Mouse (Mus musculus) intestine, embryonic 15.5 days (tissue): Measurements from ENCODE around the gene B3gntl1. TPM values are rescaled to one million over a fixed set of nuclear protein-coding genes. Genes with fewer than 3 reads are reported as not detected.
A peak's percentile ranks its signal among the peaks of the same experiment; 100 is the strongest.

Experiments used
- ATAC-seq: fragments of 200-750 bp; cut with Nextera tagmentation; 2 replicates; pipeline ENCODE4 v1.8.0; 2017; ENCODE audit warnings: moderate TSS enrichment, moderate library complexity
- H3K27ac ChIP-seq: fragments of 300-500 bp; sonication (generic); 2 replicates; pipeline ENCODE4 v1.5.1; 2015; ENCODE audit warnings: mild to moderate bottlenecking, inconsistent platforms
- H3K27me3 ChIP-seq: fragments of 300-500 bp; sonication (generic); replicated peaks from 2 replicates; pipeline ENCODE4 v1.6.1; 2015; ENCODE audit warnings: inconsistent platforms
- H3K36me3 ChIP-seq: fragments of 300-500 bp; sonication (generic); 2 replicates; pipeline ENCODE4 v1.6.1; 2015; ENCODE audit warnings: inconsistent platforms
- H3K4me1 ChIP-seq: fragments of 300-500 bp; sonication (generic); replicated peaks from 2 replicates; pipeline ENCODE4 v1.6.1; 2015; ENCODE audit warnings: inconsistent platforms
- H3K4me2 ChIP-seq: fragments of 300-500 bp; sonication (generic); replicated peaks from 2 replicates; pipeline ENCODE4 v1.6.1; 2015; ENCODE audit warnings: mild to moderate bottlenecking, inconsistent platforms
- H3K4me3 ChIP-seq: fragments of 300-500 bp; sonication (generic); replicated peaks from 2 replicates; pipeline ENCODE4 v1.5.1; 2015; ENCODE audit warnings: inconsistent platforms
- H3K9ac ChIP-seq: fragments of 300-500 bp; sonication (generic); 2 replicates; pipeline ENCODE4 v1.6.1; 2015; ENCODE audit warnings: inconsistent platforms
- H3K9me3 ChIP-seq: fragments of 300-500 bp; sonication (generic); 2 replicates; pipeline ENCODE4 v1.6.1; 2016; ENCODE audit warnings: inconsistent platforms
- WGBS: fragments of 180-500 bp; shearing (Covaris S2); methylation state at CpG from one replicate; pipeline ENCODE4 v1.1.7; 2015; 5-methylcytosine and 5-hydroxymethylcytosine counted together
- polyA plus RNA-seq: library from polyadenylated mRNA; unstranded; fragments of >200 nt; fragmentation: Nextera tagmentation; extraction: Ambion mirVana; gene quantifications from 2 replicates; pipeline ENCODE4 v1.2.1, GENCODE M21; 2015

Gene B3gntl1
- polyA plus RNA-seq, 1 experiment from 2014 or later: 7.3 TPM

DNA sequence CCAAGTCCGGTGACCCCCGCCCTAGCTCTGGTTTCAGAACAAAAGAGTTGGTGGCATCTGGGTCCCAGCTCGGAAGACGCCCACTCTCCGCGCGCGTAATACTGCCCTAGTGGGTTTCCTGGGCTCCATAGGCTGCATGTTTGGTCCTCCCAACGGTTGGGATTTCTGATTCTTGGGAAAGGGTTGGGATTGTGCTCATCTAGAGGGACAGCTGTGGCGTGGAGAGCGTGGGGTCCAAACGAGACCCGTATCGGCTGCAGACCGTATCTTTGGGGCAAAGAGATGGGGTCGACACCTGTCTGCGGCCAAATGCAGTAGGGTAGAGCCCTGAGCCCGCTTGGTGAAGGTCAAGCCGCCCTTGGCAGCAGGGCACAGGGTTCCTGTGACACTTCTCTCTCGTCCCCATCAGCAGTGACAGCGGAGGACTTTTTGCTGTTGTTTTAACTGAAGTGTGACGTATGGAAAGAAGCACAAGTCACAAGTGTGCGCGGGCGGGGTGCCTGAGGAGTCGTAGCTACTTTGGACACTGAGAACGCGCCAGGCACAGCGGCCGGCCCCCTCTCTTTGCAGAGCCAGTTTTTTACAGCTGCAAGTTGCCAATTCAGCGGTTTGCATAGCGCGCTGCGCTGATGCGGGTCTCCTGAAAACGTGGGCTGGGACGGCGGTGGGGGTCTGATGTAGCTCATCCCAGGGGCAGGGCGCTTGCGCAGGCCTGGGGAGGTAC lies 30.1 kb upstream of the B3gntl1 start:
- under 1% methylated on average over 40 of the region's 40 CpGs for WGBS

DNA sequence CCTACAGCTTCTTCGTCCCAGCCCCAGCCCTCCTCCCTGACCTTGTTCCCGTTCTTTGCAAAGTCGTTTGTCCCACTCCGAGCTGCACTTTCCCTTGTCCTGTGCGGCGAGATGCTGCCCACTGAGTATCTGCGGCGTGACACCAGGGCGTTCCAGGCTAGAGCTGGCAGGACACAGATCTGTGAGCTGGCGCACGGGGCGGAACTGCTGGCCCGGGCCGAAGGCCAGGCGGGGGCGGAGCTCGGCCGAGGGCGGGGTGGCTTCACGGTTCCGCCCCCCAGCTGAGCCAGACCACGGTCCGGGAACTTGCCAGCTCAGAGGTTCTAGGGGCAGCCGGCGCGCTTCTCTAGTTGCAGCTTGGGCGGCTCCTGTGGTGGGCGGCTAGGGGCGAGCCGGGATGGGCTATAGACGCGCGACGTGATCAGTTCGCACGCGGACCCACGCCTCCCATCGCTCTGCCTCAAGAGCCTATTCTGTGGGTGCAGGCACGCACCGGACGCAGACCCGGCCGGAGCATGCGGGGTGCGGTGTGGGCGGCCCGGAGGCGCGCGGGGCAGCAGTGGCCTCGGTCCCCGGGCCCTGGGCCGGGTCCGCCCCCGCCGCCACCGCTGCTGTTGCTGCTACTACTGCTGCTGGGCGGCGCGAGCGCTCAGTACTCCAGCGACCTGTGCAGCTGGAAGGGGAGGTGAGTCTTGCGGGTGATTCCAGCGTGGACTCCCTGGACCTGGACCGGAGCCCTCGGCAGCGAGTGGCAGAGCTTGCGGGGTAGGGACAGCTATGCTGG lies 29.4 kb upstream of the B3gntl1 start:
- Histone ChIP-seq H3K27ac (peak overlapping the region; percentile 84), H3K9me3 (no peaks in the 10 kb centered on the region)
- WGBS: under 1% methylated on average over 68 of the region's 69 CpGs

More for the DNA sequence above, 30.1 kb upstream of the B3gntl1 start:
- Histone ChIP-seq H3K4me2 (peak overlapping the region; percentile 97), H3K27ac (peak overlapping the region; percentile 84), H3K4me3 (peak overlapping the region; percentile 86), H3K4me1 (peaks cover 14% of the 10 kb centered on the region), H3K9ac (peak overlapping the region; percentile 81), H3K9me3 (no peaks in the 10 kb centered on the region), H3K36me3 (no peaks in the 10 kb centered on the region), H3K27me3 (peaks cover 3% of the 10 kb centered on the region; the same call in 1 of the 2 replicates)
- ATAC-seq: peak; percentile 20

DNA sequence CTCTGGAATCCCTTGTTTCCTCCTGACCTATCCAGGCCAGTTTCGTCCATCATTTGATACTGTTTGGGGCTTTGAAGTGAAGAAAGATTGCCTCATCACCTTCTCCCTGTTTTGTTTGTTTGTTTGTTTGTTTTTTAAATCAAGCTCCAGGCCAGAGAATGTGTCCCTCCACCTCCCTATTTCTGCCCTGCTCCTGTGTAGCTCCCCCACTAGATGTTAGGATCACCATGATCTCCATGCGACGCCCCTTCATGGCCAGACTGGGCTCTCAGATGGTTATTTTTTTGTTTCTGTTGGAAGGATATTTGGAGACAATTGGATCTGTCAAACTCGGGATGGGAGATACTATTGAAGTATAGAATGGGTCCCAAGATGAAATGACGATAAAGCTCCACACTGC lies 28.3 kb upstream of the B3gntl1 start, which contains the start of gene Metrnl:
Metrnl (plus strand) TSS at position 301 of the 400 bp plus-strand sequence.
- Histone ChIP-seq H3K9ac (peak within 1 kb of the TSS; percentile 81), H3K4me2 (peak within 1 kb of the TSS; percentile 97), H3K27me3 (peaks cover 3% of the 10 kb centered on the region; the same call in 1 of the 2 replicates), H3K27ac (peak within 1 kb of the TSS; percentile 84), H3K9me3 (no peaks in the 10 kb centered on the region), H3K4me3 (peak within 1 kb of the TSS; percentile 86), H3K36me3 (no peaks in the 10 kb centered on the region), H3K4me1 (peaks cover 10% of the 10 kb centered on the region)
- WGBS: 88% methylated on average over 5 of the region's 5 CpGs
- ATAC-seq: no peak

More for the DNA sequence above, 29.4 kb upstream of the B3gntl1 start:
- Histone ChIP-seq H3K9ac (peak overlapping the region; percentile 81), H3K27me3 (peaks cover 3% of the 10 kb centered on the region; the same call in 1 of the 2 replicates), H3K36me3 (no peaks in the 10 kb centered on the region), H3K4me2 (peak overlapping the region; percentile 97), H3K4me1 (peaks cover 14% of the 10 kb centered on the region), H3K4me3 (peak overlapping the region; percentile 86)
- peak; percentile 94 for ATAC-seq

DNA sequence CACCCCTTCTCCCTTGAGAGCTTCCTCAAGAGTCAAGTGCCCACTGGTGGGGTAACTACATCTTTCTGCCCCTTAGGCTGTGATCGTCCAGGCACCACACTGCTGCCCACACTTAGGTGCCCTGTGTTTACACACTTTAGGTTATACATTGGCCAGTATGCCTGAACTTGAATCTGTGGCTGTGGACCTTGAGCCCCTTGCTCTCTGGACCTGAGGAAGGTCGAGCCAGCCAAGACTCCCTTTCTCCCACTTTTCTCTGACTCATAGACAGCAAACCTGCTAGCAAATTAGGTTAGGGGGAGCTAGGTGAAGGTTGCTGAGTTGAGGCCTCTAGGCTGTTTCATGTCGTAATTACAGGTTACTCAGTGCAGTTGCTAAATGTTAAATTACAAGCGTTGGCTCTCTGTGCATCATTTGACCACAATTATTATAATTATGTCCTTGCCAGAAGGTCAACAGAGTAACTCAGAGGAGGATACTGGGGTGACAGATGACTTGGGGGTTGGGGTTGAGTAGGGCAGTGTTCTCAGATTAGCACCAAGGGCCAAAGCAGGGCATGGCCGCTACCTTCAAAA lies 25.5 kb upstream of the B3gntl1 start:
- WGBS: 76% methylated on average over 5 of the region's 5 CpGs

DNA sequence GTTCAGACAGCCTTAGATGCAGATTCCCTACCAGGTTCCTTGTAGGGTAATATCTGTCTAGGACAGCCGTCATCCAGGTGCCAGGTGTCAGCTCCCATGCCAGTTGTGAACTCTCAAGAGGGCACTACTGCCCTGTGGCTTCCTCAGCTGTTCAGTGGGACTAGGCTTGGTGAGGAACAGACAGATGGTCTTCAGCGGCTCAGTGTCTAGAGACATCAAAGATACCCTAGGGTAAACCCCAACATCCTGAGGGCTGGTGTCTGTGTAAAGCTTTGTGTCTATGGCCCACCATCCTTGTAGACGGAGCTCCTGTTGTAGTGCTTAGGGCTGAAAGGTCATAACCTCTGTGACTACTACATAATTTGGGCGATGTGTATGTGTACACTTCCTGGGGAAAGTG lies 24.3 kb upstream of the B3gntl1 start:
- H3K4me3 ChIP-seq: no peak overlapping the region
- no peak overlapping the region for H3K4me2 ChIP-seq
- H3K27ac ChIP-seq: no peak overlapping the region
- no peak for ATAC-seq
- no peaks in the 10 kb centered on the region for H3K27me3 ChIP-seq
- 84% methylated on average over 4 of the region's 4 CpGs for WGBS
- no peak overlapping the region for H3K9ac ChIP-seq
- no peaks in the 10 kb centered on the region for H3K9me3 ChIP-seq
- no peaks in the 10 kb centered on the region for H3K36me3 ChIP-seq
- no peaks in the 10 kb centered on the region; the same call in 1 of the 2 replicates for H3K4me1 ChIP-seq

More for the DNA sequence above, 25.5 kb upstream of the B3gntl1 start:
- H3K4me1 ChIP-seq: peaks cover 2% of the 10 kb centered on the region
- H3K4me2 ChIP-seq: no peak overlapping the region
- H3K9me3 ChIP-seq: no peaks in the 10 kb centered on the region
- no peak overlapping the region for H3K4me3 ChIP-seq
- no peak overlapping the region for H3K27ac ChIP-seq
- no peaks in the 10 kb centered on the region for H3K27me3 ChIP-seq
- H3K9ac ChIP-seq: no peak overlapping the region
- ATAC-seq: no peak
- H3K36me3 ChIP-seq: no peaks in the 10 kb centered on the region

DNA sequence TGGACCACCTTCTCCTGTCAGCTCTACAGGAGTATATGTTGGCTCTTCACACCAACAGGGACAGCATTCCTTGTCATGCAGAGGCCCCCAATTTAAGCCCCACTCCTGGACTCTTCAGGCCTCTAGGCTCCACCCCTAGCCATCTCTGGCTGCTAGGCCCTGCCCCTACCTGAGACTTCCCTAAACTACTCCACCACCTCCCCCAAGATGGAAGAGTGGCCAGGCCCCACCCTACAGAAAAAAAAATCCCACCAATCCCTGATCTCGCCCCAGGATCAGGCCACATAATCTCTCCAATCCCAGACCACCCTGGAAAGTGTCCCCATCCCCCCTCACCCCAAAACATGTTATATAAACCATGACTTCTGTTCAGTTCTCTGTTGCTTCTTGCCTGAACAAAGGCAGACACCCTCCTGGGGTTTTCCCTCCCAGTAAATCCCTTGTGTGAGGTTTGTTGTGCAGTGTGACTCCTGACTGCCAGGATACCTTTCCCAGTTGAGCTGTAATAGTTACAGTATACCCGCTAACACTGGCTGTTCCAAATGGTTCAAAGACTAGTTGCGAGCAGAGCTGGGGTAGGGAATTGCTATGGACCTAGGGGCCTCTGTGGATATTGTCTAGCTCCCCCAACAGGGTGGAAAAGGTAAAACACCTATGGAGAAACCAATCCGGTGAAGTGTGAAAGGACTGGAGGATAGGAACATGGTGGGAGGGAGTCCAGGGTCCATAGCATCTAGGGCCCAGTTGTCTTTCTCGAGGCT lies 22.5 kb upstream of the B3gntl1 start:
- Histone ChIP-seq H3K4me1 (no peaks in the 10 kb centered on the region), H3K27ac (no peak overlapping the region), H3K9me3 (no peaks in the 10 kb centered on the region), H3K4me3 (no peak overlapping the region), H3K4me2 (no peak overlapping the region), H3K36me3 (no peaks in the 10 kb centered on the region), H3K27me3 (no peaks in the 10 kb centered on the region), H3K9ac (no peak overlapping the region)
- no peak for ATAC-seq
- WGBS: 89% methylated on average over 5 of the region's 5 CpGs

DNA sequence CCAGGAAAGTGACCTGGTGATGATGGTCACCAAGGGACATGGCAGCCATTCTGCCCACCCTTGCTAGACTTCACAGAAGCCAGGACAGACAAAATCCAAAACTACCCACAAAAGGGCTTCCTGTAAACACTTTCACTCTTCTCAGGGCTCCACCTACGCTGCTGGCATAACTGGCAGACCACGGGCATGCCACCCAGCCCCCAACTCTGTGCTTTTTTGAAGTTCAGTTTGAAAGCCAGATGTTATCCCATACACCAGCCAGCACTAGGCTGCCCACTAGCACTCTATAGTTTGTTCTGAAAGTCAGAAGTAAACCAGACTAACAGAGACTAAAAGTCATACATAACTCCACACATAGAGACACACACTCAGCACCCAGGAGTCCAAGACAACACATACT lies 15.1 kb upstream of the B3gntl1 start:
- no peak for ATAC-seq
- Histone ChIP-seq H3K4me1 (no peaks in the 10 kb centered on the region), H3K4me2 (no peak overlapping the region), H3K9me3 (no peaks in the 10 kb centered on the region), H3K4me3 (no peak overlapping the region), H3K27me3 (no peaks in the 10 kb centered on the region), H3K27ac (no peak overlapping the region), H3K9ac (no peak overlapping the region), H3K36me3 (no peaks in the 10 kb centered on the region)
- WGBS: 92% methylated on average over 2 of the region's 2 CpGs

DNA sequence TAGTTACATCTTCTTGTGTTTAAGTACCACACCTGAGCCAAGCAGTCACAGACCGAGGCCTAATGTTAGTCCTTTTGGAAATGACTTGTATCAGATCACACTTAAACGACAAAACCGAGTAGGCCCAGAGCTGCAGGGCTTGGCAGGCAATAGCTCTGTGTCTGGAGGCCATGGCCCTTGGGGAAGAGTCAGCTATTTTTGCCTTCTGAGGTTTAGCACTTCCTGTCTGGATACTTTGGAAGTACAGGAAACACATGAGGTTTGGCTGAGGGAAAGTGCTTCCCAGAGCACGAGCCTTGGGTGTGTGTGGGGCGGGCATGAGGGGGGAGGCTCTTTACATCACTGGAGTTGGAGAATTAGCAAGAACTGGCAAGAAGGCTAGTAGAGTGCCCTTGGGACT lies 13.7 kb upstream of the B3gntl1 start:
- 62% methylated on average over 5 of the region's 5 CpGs for WGBS
- no peak for ATAC-seq
- H3K27ac ChIP-seq: no peak overlapping the region

DNA sequence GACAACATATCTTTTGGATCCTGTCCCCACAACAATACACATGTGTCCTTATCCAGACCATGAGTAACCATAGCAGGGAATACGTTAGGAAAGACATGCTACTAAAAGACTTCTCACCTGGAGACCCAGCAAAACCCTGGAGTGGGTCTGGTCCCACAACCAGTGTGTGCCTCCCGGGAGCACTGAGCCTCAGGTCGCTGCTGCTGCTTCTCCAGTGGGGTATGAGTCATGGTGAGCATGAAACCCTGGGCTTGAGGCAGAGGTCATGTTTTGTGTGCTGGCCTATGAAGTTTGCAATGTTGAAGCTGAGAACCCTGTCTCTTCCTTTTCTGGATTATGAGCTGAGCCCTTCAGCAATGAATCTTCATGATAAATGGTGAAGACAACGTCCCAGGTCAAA lies 13.1 kb upstream of the B3gntl1 start:
- no peak overlapping the region for H3K4me3 ChIP-seq
- no peak overlapping the region for H3K4me2 ChIP-seq
- no peaks in the 10 kb centered on the region for H3K27me3 ChIP-seq
- WGBS: 73% methylated on average over 4 of the region's 4 CpGs
- H3K4me1 ChIP-seq: no peaks in the 10 kb centered on the region
- H3K36me3 ChIP-seq: no peaks in the 10 kb centered on the region
- H3K9ac ChIP-seq: no peak overlapping the region
- H3K9me3 ChIP-seq: no peaks in the 10 kb centered on the region
- no peak overlapping the region for H3K27ac ChIP-seq
- no peak for ATAC-seq

More for the DNA sequence above, 13.7 kb upstream of the B3gntl1 start:
- H3K4me3 ChIP-seq: no peak overlapping the region
- H3K9me3 ChIP-seq: no peaks in the 10 kb centered on the region
- H3K9ac ChIP-seq: no peak overlapping the region
- no peaks in the 10 kb centered on the region for H3K36me3 ChIP-seq
- H3K4me2 ChIP-seq: no peak overlapping the region
- H3K27me3 ChIP-seq: no peaks in the 10 kb centered on the region
- H3K4me1 ChIP-seq: no peaks in the 10 kb centered on the region

DNA sequence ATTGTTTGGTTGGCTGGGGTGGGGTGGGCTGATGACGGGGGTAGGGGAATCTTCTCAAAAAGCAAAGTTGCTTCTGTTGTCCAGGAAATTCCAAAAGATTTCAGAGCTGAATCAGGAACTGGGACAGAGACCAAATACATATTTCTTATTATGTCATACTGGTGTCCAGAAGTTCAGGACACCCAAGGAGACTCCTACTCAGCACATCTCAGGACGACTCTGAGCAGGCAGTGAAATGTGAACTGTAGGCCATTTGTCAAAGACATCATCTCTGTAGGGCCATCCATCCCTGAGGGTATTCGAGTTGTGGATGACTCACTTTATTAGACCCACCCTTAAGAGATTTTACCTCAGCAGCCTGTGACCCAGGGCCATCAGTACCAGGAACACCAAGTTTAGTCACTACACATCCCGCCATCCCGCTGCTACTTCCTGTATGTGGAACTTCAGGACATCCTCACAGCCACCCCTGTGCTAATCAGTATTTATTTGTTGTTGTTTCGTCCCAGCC lies 12.6 kb upstream of the B3gntl1 start:
- no peak for ATAC-seq
- H3K4me3 ChIP-seq: no peak overlapping the region
- no peak overlapping the region for H3K4me2 ChIP-seq
- H3K4me1 ChIP-seq: no peaks in the 10 kb centered on the region
- no peak overlapping the region for H3K27ac ChIP-seq
- no peaks in the 10 kb centered on the region for H3K27me3 ChIP-seq
- no peaks in the 10 kb centered on the region for H3K9me3 ChIP-seq
- WGBS: 67% methylated on average over 6 of the region's 6 CpGs
- no peaks in the 10 kb centered on the region for H3K36me3 ChIP-seq
- H3K9ac ChIP-seq: no peak overlapping the region

DNA sequence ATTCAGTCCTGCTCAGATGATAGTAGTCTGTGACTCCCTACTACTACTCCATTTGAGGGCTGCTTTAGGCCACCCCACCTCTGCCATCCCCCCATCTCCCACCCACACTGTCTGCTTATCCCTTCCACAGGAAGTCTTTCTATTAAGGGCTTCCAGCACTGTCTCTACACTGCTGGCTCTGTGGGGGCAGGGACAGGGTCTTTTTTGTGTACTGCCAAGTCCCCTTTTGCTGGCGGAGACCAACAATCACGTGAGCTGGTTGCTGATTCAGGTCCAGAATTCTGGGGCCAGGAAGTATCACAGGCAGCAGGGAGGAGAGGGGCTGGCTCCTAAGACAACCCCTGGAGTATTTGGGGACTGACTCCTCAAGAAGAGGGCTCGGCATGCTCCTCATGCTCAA lies 10.3 kb upstream of the B3gntl1 start:
- Histone ChIP-seq H3K9me3 (no peaks in the 10 kb centered on the region; the same call in 1 of the 2 replicates), H3K27me3 (no peaks in the 10 kb centered on the region), H3K4me2 (no peak overlapping the region), H3K4me1 (no peaks in the 10 kb centered on the region), H3K36me3 (no peaks in the 10 kb centered on the region), H3K27ac (no peak overlapping the region), H3K4me3 (no peak overlapping the region), H3K9ac (no peak overlapping the region)
- ATAC-seq: no peak
- 63% methylated on average over 3 of the region's 3 CpGs for WGBS
